Mouse (Mus musculus): ENCODE results near the gene Sema4d.

GRCm38 (mm10) chr13:51710738-51711137 is 82.8 kb downstream of the Sema4d start:
- TF ChIP-seq ZC3H11A (IDR thresholded peaks at IDR 0.05; ENCODE audit: low read depth, low read length) (no peak), CTCF (conservative IDR thresholded peaks at IDR 0.05 in 1 of 2, IDR thresholded peaks at IDR 0.05 in 1 of 2; ENCODE audit: low read depth in 2 of 2, low read length in 2 of 2) (no peak), EP300 (IDR thresholded peaks at IDR 0.05; ENCODE audit: low read length) (no peak), MAX (IDR thresholded peaks at IDR 0.05; ENCODE audit: low read length) (no peak), E2F4 (IDR thresholded peaks at IDR 0.05; ENCODE audit: insufficient replicate concordance, low read depth, low read length) (no peak), KAT2A (IDR thresholded peaks at IDR 0.05; ENCODE audit: insufficient replicate concordance, low read length) (no peak), ZNF384 (IDR thresholded peaks at IDR 0.05; ENCODE audit: low read depth, low read length) (no peak), RAD21 (IDR thresholded peaks at IDR 0.05; ENCODE audit: low read depth, low read length) (no peak), MYC (IDR thresholded peaks at IDR 0.05; ENCODE audit: low read depth, low read length) (no peak), ETS1 (conservative IDR thresholded peaks at IDR 0.05; ENCODE audit: low read depth, low read length) (no peak), PAX5 (IDR thresholded peaks at IDR 0.05; ENCODE audit: low read length) (no peak), POLR2A (IDR thresholded peaks at IDR 0.05; ENCODE audit: low read depth, low read length) (no peak)

Measured in CH12.LX (cell line).